Mouse (Mus musculus): ENCODE results near the gene Bbs9. TPM values are rescaled to one million over a fixed set of nuclear protein-coding genes. Genes with fewer than 3 reads are reported as not detected.

Bbs9 gene
- polyA plus RNA-seq, 1 experiment from 2014 or later, result 13.0 TPM

GRCm38 (mm10) chr9:22503581-22503980 is 28.1 kb downstream of the Bbs9 start:
- Histone ChIP-seq H3K9me3 (no peaks in the 10 kb centered on the region), H3K4me3 (no peak overlapping the region), H3K9ac (no peak overlapping the region), H3K27ac (no peak overlapping the region), H3K4me2 (no peak overlapping the region), H3K36me3 (0 out of 2 replicates have a peak, but pooled peaks cover 3% of the 10 kb centered on the region), H3K4me1 (peaks cover 3% of the 10 kb centered on the region; the same call in 1 of the 2 replicates), H3K27me3 (no peaks in the 10 kb centered on the region)
- ATAC-seq (ENCODE audit: insufficient number of reproducible peaks, low FRiP score, low TSS enrichment, low read depth), result no peak
- WGBS, result 52% methylated on average over 5 of the region's 5 CpGs

DNA sequence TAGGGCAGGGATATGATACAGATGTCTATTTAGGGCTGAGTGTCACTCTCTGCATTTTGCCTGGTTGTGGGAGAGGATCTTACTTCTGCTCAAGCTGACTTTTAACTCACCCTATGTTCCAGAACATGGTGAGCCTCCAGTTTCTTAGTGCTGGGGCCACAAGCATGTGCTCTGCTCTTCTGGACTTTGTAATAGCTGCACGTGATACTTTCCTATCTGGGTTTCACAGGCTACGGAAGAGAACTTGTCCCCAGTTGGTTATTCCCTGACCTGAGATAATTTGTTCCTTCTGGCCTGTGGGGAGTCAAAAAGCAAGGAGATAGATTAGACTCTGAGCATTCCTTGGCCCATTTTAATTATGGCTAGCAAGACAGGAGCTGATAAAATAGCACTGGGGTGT is 30.1 kb downstream of the Bbs9 start:
- no peak overlapping the region for H3K9ac ChIP-seq
- H3K27ac ChIP-seq, result no peak overlapping the region
- H3K36me3 ChIP-seq, result no peaks in the 10 kb centered on the region
- H3K27me3 ChIP-seq, result no peaks in the 10 kb centered on the region
- H3K4me1 ChIP-seq, result peaks cover 3% of the 10 kb centered on the region; the same call in 1 of the 2 replicates
- 71% methylated on average over 2 of the region's 2 CpGs for WGBS
- no peaks in the 10 kb centered on the region for H3K9me3 ChIP-seq
- H3K4me2 ChIP-seq, result no peak overlapping the region
- H3K4me3 ChIP-seq, result no peak overlapping the region
- ATAC-seq (ENCODE audit: insufficient number of reproducible peaks, low FRiP score, low TSS enrichment, low read depth), result no peak

GRCm38 (mm10) chr9:22515076-22515475 is 39.6 kb downstream of the Bbs9 start:
- WGBS, result 78% methylated on average over 4 of the region's 4 CpGs
- no peak overlapping the region for H3K27ac ChIP-seq

GRCm38 (mm10) chr9:22518394-22519041 is 43.0 kb downstream of the Bbs9 start:
- no peak overlapping the region for H3K9ac ChIP-seq
- H3K36me3 ChIP-seq, result no peaks in the 10 kb centered on the region
- no peak for ATAC-seq (ENCODE audit: insufficient number of reproducible peaks, low FRiP score, low TSS enrichment, low read depth)
- H3K27me3 ChIP-seq, result no peaks in the 10 kb centered on the region
- WGBS, result 90% methylated on average over 3 of the region's 3 CpGs
- no peaks in the 10 kb centered on the region for H3K4me1 ChIP-seq
- H3K4me3 ChIP-seq, result no peak overlapping the region
- no peaks in the 10 kb centered on the region for H3K9me3 ChIP-seq
- no peak overlapping the region for H3K4me2 ChIP-seq
- no peak overlapping the region for H3K27ac ChIP-seq

More at GRCm38 (mm10) chr9:22515076-22515475, 39.6 kb downstream of the Bbs9 start:
- ATAC-seq (ENCODE audit: insufficient number of reproducible peaks, low FRiP score, low TSS enrichment, low read depth), result no peak
- H3K36me3 ChIP-seq, result no peaks in the 10 kb centered on the region
- no peak overlapping the region for H3K9ac ChIP-seq
- no peak overlapping the region for H3K4me3 ChIP-seq
- H3K9me3 ChIP-seq, result no peaks in the 10 kb centered on the region
- H3K4me1 ChIP-seq, result no peaks in the 10 kb centered on the region
- H3K27me3 ChIP-seq, result no peaks in the 10 kb centered on the region
- no peak overlapping the region for H3K4me2 ChIP-seq

- Histone ChIP-seq H3K36me3 (no peaks in the 10 kb centered on the region), H3K4me1 (no peaks in the 10 kb centered on the region), H3K27ac (no peak overlapping the region), H3K4me2 (no peak overlapping the region), H3K4me3 (no peak overlapping the region), H3K9ac (no peak overlapping the region), H3K27me3 (no peaks in the 10 kb centered on the region), H3K9me3 (no peaks in the 10 kb centered on the region)
- ATAC-seq (ENCODE audit: insufficient number of reproducible peaks, low FRiP score, low TSS enrichment, low read depth), result no peak
- 77% methylated on average over 1 of the region's 1 CpGs for WGBS
These were observed 47.9 kb downstream of the Bbs9 start for GRCm38 (mm10) chr9:22523460-22523859.

DNA sequence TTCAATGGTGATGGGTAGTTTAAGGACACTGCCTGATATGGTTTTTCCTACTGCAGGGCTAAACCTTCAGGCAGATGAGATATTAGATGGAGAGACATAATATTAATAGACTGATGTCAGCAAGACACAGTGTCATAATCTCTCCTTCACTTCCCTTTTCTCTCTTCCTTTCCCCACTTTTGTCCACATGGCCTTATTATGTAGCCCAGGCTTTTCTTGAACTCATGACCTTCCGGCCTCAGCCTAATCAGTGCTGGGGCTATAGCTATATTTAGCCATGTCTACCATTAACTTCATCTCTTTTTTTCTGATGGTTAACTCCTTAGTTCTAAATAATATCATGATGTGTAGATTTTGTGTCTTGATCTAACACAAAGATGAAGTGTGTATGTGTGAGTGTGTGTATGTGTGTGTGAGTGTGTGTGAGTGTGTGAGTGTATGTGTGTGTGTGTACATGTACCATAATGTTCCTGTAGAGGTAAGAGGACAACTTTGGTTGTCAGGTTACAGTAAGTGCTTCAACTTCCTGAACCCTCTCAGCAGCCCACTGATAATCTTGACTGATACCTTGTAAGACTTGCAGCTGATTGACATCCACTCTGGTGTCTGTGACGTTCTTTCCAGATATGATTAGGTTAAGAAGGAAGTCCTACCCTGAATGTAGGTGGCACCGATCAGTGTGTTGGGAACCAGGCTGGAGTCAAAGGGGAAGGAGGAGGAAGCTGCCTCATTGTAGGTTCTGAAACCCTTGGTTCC is 55.4 kb downstream of the Bbs9 start:
- no peak overlapping the region for H3K4me3 ChIP-seq
- no peaks in the 10 kb centered on the region for H3K36me3 ChIP-seq
- no peak overlapping the region for H3K27ac ChIP-seq
- H3K9ac ChIP-seq, result no peak overlapping the region
- H3K4me2 ChIP-seq, result no peak overlapping the region
- H3K9me3 ChIP-seq, result no peaks in the 10 kb centered on the region
- no peaks in the 10 kb centered on the region for H3K4me1 ChIP-seq
- no peaks in the 10 kb centered on the region for H3K27me3 ChIP-seq
- ATAC-seq (ENCODE audit: insufficient number of reproducible peaks, low FRiP score, low TSS enrichment, low read depth), result no peak
- WGBS, result 90% methylated on average over 3 of the region's 3 CpGs

GRCm38 (mm10) chr9:22532112-22532511 is 56.6 kb downstream of the Bbs9 start:
- Histone ChIP-seq H3K36me3 (no peaks in the 10 kb centered on the region), H3K9ac (no peak overlapping the region), H3K27ac (no peak overlapping the region), H3K27me3 (no peaks in the 10 kb centered on the region), H3K4me3 (no peak overlapping the region), H3K9me3 (no peaks in the 10 kb centered on the region), H3K4me2 (no peak overlapping the region), H3K4me1 (no peaks in the 10 kb centered on the region)
- whole genome bisulfite sequencing, result 82% methylated on average over 5 of the region's 5 CpGs
- ATAC-seq (ENCODE audit: insufficient number of reproducible peaks, low FRiP score, low TSS enrichment, low read depth), result no peak

DNA sequence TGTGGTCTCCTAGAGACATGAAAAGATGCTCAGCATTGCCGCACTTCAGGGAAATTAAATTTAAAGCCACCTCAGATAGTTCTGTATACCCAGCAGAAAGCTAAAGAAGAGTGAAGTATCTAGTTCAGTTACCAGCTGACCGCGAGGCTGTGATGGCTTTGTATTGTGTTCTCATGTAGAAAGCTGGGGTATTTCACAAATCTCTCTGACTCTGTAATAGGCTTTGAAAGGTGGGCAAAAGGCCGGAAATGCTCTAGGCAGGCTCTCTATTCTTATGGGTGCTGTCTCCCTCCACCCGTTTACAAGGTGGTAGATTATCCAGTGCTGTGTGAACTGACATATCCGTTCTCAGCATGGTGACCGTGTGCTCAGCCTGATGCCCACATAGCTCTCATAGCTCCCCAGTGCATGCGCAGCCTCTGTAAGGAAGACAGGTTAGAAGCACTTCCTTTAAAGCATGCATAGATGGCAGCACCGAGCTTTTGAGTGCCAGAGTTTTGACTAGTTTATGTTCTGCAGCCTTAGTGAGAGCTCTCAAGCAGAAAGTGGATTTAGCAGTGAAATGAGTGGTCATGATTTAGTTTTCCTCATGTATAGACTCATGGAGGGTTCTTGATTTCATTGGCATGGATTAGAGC is 57.4 kb downstream of the Bbs9 start:
- Histone ChIP-seq H3K36me3 (no peaks in the 10 kb centered on the region), H3K9ac (no peak overlapping the region), H3K4me2 (no peak overlapping the region), H3K4me3 (no peak overlapping the region), H3K27ac (no peak overlapping the region), H3K4me1 (no peaks in the 10 kb centered on the region), H3K27me3 (no peaks in the 10 kb centered on the region), H3K9me3 (no peaks in the 10 kb centered on the region)
- WGBS, result 53% methylated on average over 9 of the region's 9 CpGs
- ATAC-seq (ENCODE audit: insufficient number of reproducible peaks, low FRiP score, low TSS enrichment, low read depth), result 0 out of 2 replicates have a peak, but pooled peaks have one; percentile 40

DNA sequence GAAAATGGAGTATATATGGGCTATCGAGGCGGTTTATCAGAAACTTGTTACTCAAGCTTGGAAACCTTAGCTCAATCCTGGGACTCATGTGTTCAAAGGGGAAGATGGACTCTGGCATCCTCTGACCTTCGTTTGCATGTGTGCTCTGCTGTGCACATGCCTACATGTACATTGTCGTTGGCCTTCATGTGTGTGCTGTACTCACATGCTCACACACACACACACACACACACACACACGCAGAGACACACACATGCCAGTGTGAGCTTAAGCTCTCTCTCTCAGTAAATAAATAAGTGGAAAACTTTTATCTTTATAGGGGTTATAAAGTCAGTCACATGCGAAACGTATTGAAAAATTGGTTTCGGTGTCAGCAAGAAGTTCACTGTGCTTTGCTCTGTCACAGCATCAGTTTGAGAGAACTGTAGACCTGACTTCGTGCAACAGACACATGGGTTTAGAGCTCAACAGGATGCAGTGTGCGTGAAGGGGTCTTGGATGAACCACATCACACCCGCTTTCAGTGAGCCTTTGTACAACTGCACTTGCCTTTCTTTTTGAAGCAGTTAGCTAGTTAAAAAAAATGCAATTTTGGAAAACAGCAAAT is 62.4 kb downstream of the Bbs9 start:
- Histone ChIP-seq H3K4me2 (no peak overlapping the region), H3K36me3 (no peaks in the 10 kb centered on the region), H3K27ac (no peak overlapping the region), H3K4me1 (no peaks in the 10 kb centered on the region), H3K9me3 (no peaks in the 10 kb centered on the region), H3K9ac (no peak overlapping the region), H3K27me3 (no peaks in the 10 kb centered on the region), H3K4me3 (no peak overlapping the region)
- WGBS, result 79% methylated on average over 11 of the region's 11 CpGs
- ATAC-seq (ENCODE audit: insufficient number of reproducible peaks, low FRiP score, low TSS enrichment, low read depth), result no peak

DNA sequence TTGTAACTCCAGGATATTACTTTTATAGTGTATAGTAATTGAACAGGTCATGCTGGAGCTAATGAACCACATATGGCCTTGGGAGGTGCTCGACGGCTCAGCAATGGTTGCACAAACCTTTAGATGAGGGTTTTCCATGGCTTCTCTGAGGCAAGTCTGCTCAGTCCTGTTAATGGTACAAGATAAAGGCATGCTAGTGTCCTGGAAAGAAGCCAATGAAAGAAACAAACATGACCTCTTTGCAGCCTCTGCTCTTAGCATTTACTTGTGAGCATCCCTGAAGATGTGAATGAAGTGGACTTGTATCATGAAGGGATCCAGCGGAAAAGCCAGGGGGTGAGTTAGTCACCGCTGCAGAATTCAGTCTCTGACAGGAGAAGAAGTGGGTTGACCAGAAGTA is 64.0 kb downstream of the Bbs9 start:
- no peaks in the 10 kb centered on the region for H3K27me3 ChIP-seq
- H3K4me3 ChIP-seq, result no peak overlapping the region
- no peak for ATAC-seq (ENCODE audit: insufficient number of reproducible peaks, low FRiP score, low TSS enrichment, low read depth)
- H3K9me3 ChIP-seq, result no peaks in the 10 kb centered on the region
- H3K36me3 ChIP-seq, result no peaks in the 10 kb centered on the region
- no peaks in the 10 kb centered on the region for H3K4me1 ChIP-seq
- no peak overlapping the region for H3K4me2 ChIP-seq
- H3K27ac ChIP-seq, result no peak overlapping the region
- H3K9ac ChIP-seq, result no peak overlapping the region
- WGBS, result 49% methylated on average over 4 of the region's 4 CpGs

- no peaks in the 10 kb centered on the region for H3K4me1 ChIP-seq
- no peaks in the 10 kb centered on the region for H3K27me3 ChIP-seq
- no peak overlapping the region for H3K9ac ChIP-seq
- H3K36me3 ChIP-seq, result no peaks in the 10 kb centered on the region
- ATAC-seq (ENCODE audit: insufficient number of reproducible peaks, low FRiP score, low TSS enrichment, low read depth), result no peak
- H3K9me3 ChIP-seq, result no peaks in the 10 kb centered on the region
- WGBS, result 67% methylated on average over 10 of the region's 10 CpGs
- no peak overlapping the region for H3K27ac ChIP-seq
- H3K4me2 ChIP-seq, result no peak overlapping the region
- H3K4me3 ChIP-seq, result no peak overlapping the region
These were observed 65.6 kb downstream of the Bbs9 start for GRCm38 (mm10) chr9:22541130-22541529.

DNA sequence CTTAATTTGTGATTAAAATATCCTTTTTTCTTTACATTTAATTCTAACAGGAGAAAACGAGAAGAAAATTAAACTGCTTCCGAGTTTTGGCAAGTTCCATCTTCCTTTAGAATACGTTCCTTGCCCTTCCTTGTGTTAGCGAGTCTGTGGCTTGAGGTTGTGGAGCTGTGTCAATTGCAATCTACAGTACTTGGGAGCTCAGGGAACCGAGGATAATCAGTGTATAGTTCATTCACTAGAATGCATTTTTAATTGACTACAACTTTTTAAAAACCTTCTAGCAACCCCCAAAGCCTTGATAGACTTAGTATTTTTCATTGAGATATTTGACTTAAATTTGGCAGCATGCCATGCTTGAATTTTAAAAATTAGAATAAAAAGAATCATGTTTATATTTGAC is 68.0 kb downstream of the Bbs9 start:
- no peak overlapping the region for H3K27ac ChIP-seq
- no peaks in the 10 kb centered on the region for H3K4me1 ChIP-seq
- H3K4me2 ChIP-seq, result no peak overlapping the region
- no peaks in the 10 kb centered on the region for H3K36me3 ChIP-seq
- H3K4me3 ChIP-seq, result no peak overlapping the region
- H3K27me3 ChIP-seq, result no peaks in the 10 kb centered on the region
- no peaks in the 10 kb centered on the region for H3K9me3 ChIP-seq
- no peak overlapping the region for H3K9ac ChIP-seq
- no peak for ATAC-seq (ENCODE audit: insufficient number of reproducible peaks, low FRiP score, low TSS enrichment, low read depth)
- WGBS, result 72% methylated on average over 5 of the region's 5 CpGs

All from limb, embryonic 15.5 days (tissue).